Mouse (Mus musculus) midbrain, postnatal 0 days (tissue): ENCODE measurements around the gene Ntan1. TPM values are rescaled to one million over a fixed set of nuclear protein-coding genes. Genes with fewer than 3 reads are reported as not detected.
"Not testable (repeated sequence)": the region's sequence is repeated elsewhere in the genome, so short reads cannot be mapped to it uniquely, and the experiment has no call there.

ENCODE experiments used
- ATAC-seq: fragments of 200-750 bp; cut with Nextera tagmentation; 2 replicates; pipeline ENCODE4 v1.8.0; 2017; ENCODE audit warnings: moderate number of reproducible peaks, mild to moderate bottlenecking, moderate TSS enrichment, moderate library complexity; ENCODE audit not compliant: low FRiP score
- DNase-seq: peaks from one replicate; pipeline ENCODE4 v3.0.0-alpha.2; 2015; ENCODE audit warnings: low spot score
- H3K27ac ChIP-seq: fragments of 300-500 bp; sonication (generic); 2 replicates; pipeline ENCODE4 v1.5.1; 2014; ENCODE audit warnings: low read depth, mild to moderate bottlenecking, low read length, mixed read lengths
- H3K27me3 ChIP-seq: fragments of 300-500 bp; sonication (generic); 2 replicates; pipeline ENCODE4 v1.6.1; 2014; ENCODE audit warnings: low read length, control low read depth, mixed read lengths; ENCODE audit not compliant: insufficient read depth
- H3K36me3 ChIP-seq: fragments of 300-500 bp; sonication (generic); 2 replicates; pipeline ENCODE4 v1.6.1; 2014; ENCODE audit warnings: low read length, control low read depth, mixed read lengths; ENCODE audit not compliant: insufficient read depth
- H3K4me1 ChIP-seq: fragments of 300-500 bp; sonication (generic); 2 replicates; pipeline ENCODE4 v1.6.1; 2014; ENCODE audit warnings: mild to moderate bottlenecking, control low read depth, antibody characterized with exemption, low read length, mixed read lengths; ENCODE audit not compliant: insufficient read depth
- H3K4me2 ChIP-seq: fragments of 300-500 bp; sonication (generic); 2 replicates; pipeline ENCODE4 v1.6.1; 2014; ENCODE audit warnings: low read depth, mild to moderate bottlenecking, low read length, mixed read lengths; ENCODE audit not compliant: poor library complexity, severe bottlenecking
- H3K4me3 ChIP-seq: fragments of 300-500 bp; sonication (generic); 2 replicates; pipeline ENCODE4 v1.5.1; 2014; ENCODE audit warnings: low read depth, mild to moderate bottlenecking, low read length, moderate library complexity
- H3K9ac ChIP-seq: fragments of 300-500 bp; sonication (generic); replicated peaks from 2 replicates; pipeline ENCODE4 v1.6.1; 2014; ENCODE audit warnings: mild to moderate bottlenecking, low read length, moderate library complexity, mixed read lengths; ENCODE audit not compliant: poor library complexity, severe bottlenecking
- H3K9me3 ChIP-seq: fragments of 300-500 bp; sonication (generic); 2 replicates; pipeline ENCODE4 v1.6.1; 2016; ENCODE audit warnings: low read length, control low read depth
- CTCF ChIP-seq: IDR thresholded peaks from 2 replicates; pipeline ENCODE4 v1.5.1; 2016; ENCODE audit warnings: antibody characterized with exemption, mild to moderate bottlenecking
- WGBS: fragments of 180-500 bp; shearing (Covaris S2); extraction: QIAGEN DNeasy Blood & Tissue Kit; methylation state at CpG from one replicate; pipeline ENCODE4 v1.1.7; 2014; 5-methylcytosine and 5-hydroxymethylcytosine counted together
- polyA plus RNA-seq: library from polyadenylated mRNA; unstranded; fragments of >200 nt; fragmentation: Nextera tagmentation; extraction: Ambion mirVana; gene quantifications from 2 replicates; pipeline ENCODE4 v1.2.1, GENCODE M21; 2015
- total RNA-seq: library from RNA; depleted of rRNA; stranded (reverse); fragments of >200 nt; gene quantifications from 2 replicates; pipeline ENCODE4 v1.2.3, GENCODE M21; 2014

Ntan1 gene
- total and polyA plus RNA-seq, 2 experiments from 2014 or later = 148 to 224 TPM

- Histone ChIP-seq H3K27ac (no peak overlapping the region), H3K36me3 (peaks cover 12% of the 10 kb centered on the region), H3K4me1 (no peaks in the 10 kb centered on the region), H3K9me3 (no peaks in the 10 kb centered on the region), H3K4me3 (no peak overlapping the region), H3K27me3 (no peaks in the 10 kb centered on the region), H3K9ac (no peak overlapping the region), H3K4me2 (no peak overlapping the region)
- DNase-seq = no peak
- TF ChIP-seq CTCF = no peak
- WGBS = 97% methylated on average over 4 of the region's 4 CpGs
- no peak for ATAC-seq
These were observed 35.2 kb downstream of the Ntan1 start for GRCm38 (mm10) chr16:13853886-13854285.

GRCm38 (mm10) chr16:13866076-13866475 lies 47.4 kb downstream of the Ntan1 start:
- 88% methylated on average over 4 of the region's 4 CpGs for WGBS

GRCm38 (mm10) chr16:13866616-13867015 lies 48.0 kb downstream of the Ntan1 start:
- Histone ChIP-seq H3K27ac (no peak overlapping the region), H3K4me2 (no peak overlapping the region), H3K27me3 (no peaks in the 10 kb centered on the region), H3K36me3 (peaks cover 3% of the 10 kb centered on the region; the same call in 1 of the 2 replicates), H3K4me3 (no peak overlapping the region), H3K4me1 (no peaks in the 10 kb centered on the region), H3K9me3 (no peaks in the 10 kb centered on the region), H3K9ac (no peak overlapping the region)
- TF ChIP-seq CTCF = no peak
- 76% methylated on average over 5 of the region's 5 CpGs for WGBS
- ATAC-seq (no peak), DNase-seq (no peak)

More at GRCm38 (mm10) chr16:13866076-13866475, 47.4 kb downstream of the Ntan1 start:
- Histone ChIP-seq H3K36me3 (peaks cover 3% of the 10 kb centered on the region; the same call in 1 of the 2 replicates), H3K9ac (no peak overlapping the region), H3K4me1 (no peaks in the 10 kb centered on the region), H3K4me2 (no peak overlapping the region), H3K9me3 (no peaks in the 10 kb centered on the region), H3K27me3 (no peaks in the 10 kb centered on the region), H3K27ac (no peak overlapping the region), H3K4me3 (no peak overlapping the region)
- DNase-seq = no peak
- TF ChIP-seq CTCF = no peak
- no peak for ATAC-seq

DNA sequence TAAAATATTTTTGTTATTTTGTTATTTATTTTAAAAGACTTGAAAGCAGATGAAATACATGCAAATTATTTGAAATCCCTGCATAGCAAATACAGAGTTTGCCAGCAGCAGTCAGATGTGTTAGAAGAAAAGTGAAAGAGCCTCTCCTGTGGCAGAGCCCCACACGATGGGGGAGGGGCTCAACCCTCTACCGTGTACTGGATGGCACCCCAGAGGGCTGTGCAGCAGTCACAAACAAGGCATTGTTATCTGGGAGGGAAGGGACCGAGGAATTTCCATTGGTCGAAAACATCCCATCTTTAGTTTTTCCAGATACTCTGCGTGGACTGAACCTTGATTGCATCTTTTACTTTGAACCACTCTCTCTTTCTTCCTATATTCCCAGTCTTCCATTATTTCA lies 48.8 kb downstream of the Ntan1 start:
- H3K27ac ChIP-seq, H3K4me2 ChIP-seq, H3K36me3 ChIP-seq, ATAC-seq, H3K9ac ChIP-seq, H3K4me1 ChIP-seq, H3K9me3 ChIP-seq, H3K27me3 ChIP-seq, H3K4me3 ChIP-seq: not testable (repeated sequence)
- DNase-seq = peak; percentile 27
- WGBS = 18% methylated on average over 5 of the region's 5 CpGs

DNA sequence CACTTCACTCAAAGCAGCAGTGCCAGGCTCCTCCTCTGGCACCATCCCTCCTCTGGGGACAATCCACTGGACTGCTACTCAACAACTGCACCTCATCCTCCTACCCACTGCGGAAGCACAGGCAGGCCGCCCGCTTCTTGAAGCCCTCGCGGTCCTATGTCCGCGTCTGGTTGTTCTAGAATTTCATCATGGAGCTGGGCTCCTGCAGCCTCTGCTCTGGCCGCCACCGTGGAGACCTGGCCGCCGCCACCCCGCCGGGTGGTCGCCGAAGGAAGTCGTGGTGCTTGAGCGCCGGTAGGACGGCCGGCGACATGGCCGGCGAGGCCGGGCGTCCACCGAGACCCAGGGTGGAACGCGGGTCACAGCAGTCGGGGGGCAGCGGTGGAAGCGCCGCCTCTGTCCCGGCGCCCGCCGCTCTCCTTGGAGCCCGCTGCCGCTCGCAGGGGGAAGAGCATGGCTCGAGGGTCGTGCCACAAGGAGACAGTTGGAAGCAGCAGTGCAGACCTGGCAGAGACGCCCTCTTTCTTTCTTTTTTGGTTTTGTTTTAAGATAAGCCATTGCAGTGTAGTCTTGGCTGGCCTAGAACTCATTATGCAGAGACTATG lies 49.4 kb downstream of the Ntan1 start:
- Histone ChIP-seq H3K4me1 (no peaks in the 10 kb centered on the region), H3K9ac (no peak overlapping the region), H3K9me3 (no peaks in the 10 kb centered on the region), H3K27me3 (no peaks in the 10 kb centered on the region), H3K36me3 (peaks cover 8% of the 10 kb centered on the region; the same call in 1 of the 2 replicates), H3K27ac (no peak overlapping the region), H3K4me2 (peak overlapping the region; percentile 34), H3K4me3 (no peak overlapping the region)
- no peak for TF ChIP-seq CTCF
- WGBS = 10% methylated on average over 41 of the region's 42 CpGs
- peak; percentile 24 for DNase-seq
- ATAC-seq = peak; percentile 56; the same call in 1 of the 2 replicates

GRCm38 (mm10) chr16:13875483-13875882 lies 56.8 kb downstream of the Ntan1 start:
- H3K4me2 ChIP-seq = no peak overlapping the region
- H3K9ac ChIP-seq = no peak overlapping the region
- ATAC-seq (no peak), DNase-seq (no peak)
- H3K27me3 ChIP-seq = no peaks in the 10 kb centered on the region
- no peaks in the 10 kb centered on the region for H3K9me3 ChIP-seq
- peaks cover 8% of the 10 kb centered on the region for H3K36me3 ChIP-seq
- no peaks in the 10 kb centered on the region for H3K4me1 ChIP-seq
- no peak for TF ChIP-seq CTCF
- no peak overlapping the region for H3K4me3 ChIP-seq
- no peak overlapping the region for H3K27ac ChIP-seq
- WGBS = 92% methylated on average over 4 of the region's 4 CpGs
